Mouse (Mus musculus) megakaryocyte, embryonic 14.5 days (primary cell): ENCODE measurements at regions not wholly inside any gene's neighbourhood (a gene's known extent, or its start where the extent isn't known, plus 50 kb on each side); places are given as distances from the start of the nearest gene placed in this dataset.

Experiments
- H3K27me3 ChIP-seq: replicated peaks from 2 replicates; pipeline ENCODE3; 2012; ENCODE audit warnings: inconsistent platforms
- H3K36me3 ChIP-seq: replicated peaks from 2 replicates; pipeline ENCODE3; 2012; ENCODE audit warnings: low read length, inconsistent platforms, mixed read lengths
- H3K4me1 ChIP-seq: 2 replicates; pipeline ENCODE4 v1.6.1; 2012; ENCODE audit warnings: inconsistent platforms
- H3K4me3 ChIP-seq: replicated peaks from 2 replicates; pipeline ENCODE3; 2012; ENCODE audit warnings: moderate library complexity, mild to moderate bottlenecking, inconsistent platforms
- H3K9me3 ChIP-seq: 2 replicates; pipeline ENCODE4 v1.6.1; 2012; ENCODE audit warnings: inconsistent platforms
- FLI1 ChIP-seq: IDR thresholded peaks from 2 replicates; pipeline ENCODE4 v1.6.1; 2012; ENCODE audit warnings: low read length, inconsistent platforms, mixed read lengths
- GATA1 ChIP-seq: IDR thresholded peaks from 3 replicates; pipeline ENCODE4 v1.6.1; 2012; ENCODE audit warnings: mixed read lengths, low read length, inconsistent platforms, borderline replicate concordance

GRCm38 (mm10) chr11:7949201-7949875 is 715.0 kb downstream of the Tns3 start:
- Histone ChIP-seq H3K36me3 (no peaks in the 10 kb centered on the region), H3K4me1 (no peaks in the 10 kb centered on the region), H3K9me3 (peaks cover 16% of the 10 kb centered on the region), H3K4me3 (no peak overlapping the region), H3K27me3 (no peaks in the 10 kb centered on the region)
- TF ChIP-seq GATA1: no peak
- TF ChIP-seq FLI1: no peak

DNA sequence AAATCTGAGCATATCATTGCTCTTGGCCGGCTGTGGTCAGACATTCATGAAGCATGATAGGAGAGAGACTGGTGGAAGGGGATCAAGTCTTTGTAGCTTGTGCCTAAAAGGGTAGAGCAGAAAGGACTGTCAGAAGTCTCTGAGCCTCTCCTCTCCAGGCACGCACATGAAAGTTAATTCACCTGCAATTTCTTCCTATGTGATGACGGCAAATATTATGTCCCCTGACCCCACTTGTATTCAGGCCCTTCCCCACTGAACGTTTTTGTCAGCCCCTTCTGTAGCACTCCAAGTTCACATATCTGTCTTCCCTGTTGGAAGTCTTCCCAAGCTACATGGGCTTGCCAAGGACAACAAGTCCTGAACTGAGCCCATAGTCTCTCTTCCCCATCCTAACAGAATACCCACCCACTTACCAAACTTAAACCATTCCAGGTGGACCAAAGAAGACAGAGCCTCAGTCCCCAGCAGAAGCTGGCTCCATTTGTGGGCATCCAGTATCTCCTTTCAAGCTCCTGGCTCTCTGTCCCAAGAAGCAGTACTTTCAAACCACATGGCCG is 719.3 kb downstream of the Tns3 start:
- no peaks in the 10 kb centered on the region for H3K27me3 ChIP-seq
- peaks cover 8% of the 10 kb centered on the region for H3K9me3 ChIP-seq
- H3K36me3 ChIP-seq: no peaks in the 10 kb centered on the region
- H3K4me3 ChIP-seq: no peak overlapping the region
- no peak for TF ChIP-seq GATA1
- no peak for TF ChIP-seq FLI1
- no peaks in the 10 kb centered on the region for H3K4me1 ChIP-seq

DNA sequence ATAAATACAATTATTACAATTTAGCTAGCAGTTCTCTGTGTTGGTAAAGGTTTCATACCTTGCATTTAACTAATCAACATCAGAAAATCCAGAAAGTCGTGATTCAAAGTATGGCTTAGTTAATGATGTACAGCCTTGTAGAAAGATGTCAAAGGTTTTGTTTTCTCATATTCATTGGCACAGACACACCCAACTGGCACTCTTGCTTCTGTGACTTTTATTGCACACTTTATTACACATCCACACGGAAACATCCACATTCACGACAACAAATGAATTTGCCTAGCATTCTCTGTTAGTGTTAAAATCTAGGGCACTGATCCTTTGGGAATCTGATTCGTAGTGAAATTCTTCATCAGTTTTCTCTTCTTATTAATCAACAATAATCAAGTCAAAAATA is 720.0 kb downstream of the Tns3 start:
- peaks cover 8% of the 10 kb centered on the region for H3K9me3 ChIP-seq
- H3K4me3 ChIP-seq: no peak overlapping the region
- H3K27me3 ChIP-seq: no peaks in the 10 kb centered on the region
- H3K36me3 ChIP-seq: no peaks in the 10 kb centered on the region
- H3K4me1 ChIP-seq: no peaks in the 10 kb centered on the region
- TF ChIP-seq GATA1: no peak

GRCm38 (mm10) chr11:7933611-7934010 is 719.9 kb upstream of the Igfbp3 start:
- Histone ChIP-seq H3K4me3 (no peak overlapping the region), H3K9me3 (no peaks in the 10 kb centered on the region), H3K4me1 (no peaks in the 10 kb centered on the region), H3K27me3 (no peaks in the 10 kb centered on the region), H3K36me3 (no peaks in the 10 kb centered on the region)
- TF ChIP-seq FLI1 (no peak), GATA1 (no peak)

- TF ChIP-seq FLI1 (no peak), GATA1 (no peak)
- H3K4me1 ChIP-seq: no peaks in the 10 kb centered on the region
- no peak overlapping the region for H3K4me3 ChIP-seq
- H3K9me3 ChIP-seq: peaks cover 3% of the 10 kb centered on the region
- H3K36me3 ChIP-seq: no peaks in the 10 kb centered on the region
- no peaks in the 10 kb centered on the region for H3K27me3 ChIP-seq
Observed at GRCm38 (mm10) chr11:7932638-7933037, 718.9 kb upstream of the Igfbp3 start.

DNA sequence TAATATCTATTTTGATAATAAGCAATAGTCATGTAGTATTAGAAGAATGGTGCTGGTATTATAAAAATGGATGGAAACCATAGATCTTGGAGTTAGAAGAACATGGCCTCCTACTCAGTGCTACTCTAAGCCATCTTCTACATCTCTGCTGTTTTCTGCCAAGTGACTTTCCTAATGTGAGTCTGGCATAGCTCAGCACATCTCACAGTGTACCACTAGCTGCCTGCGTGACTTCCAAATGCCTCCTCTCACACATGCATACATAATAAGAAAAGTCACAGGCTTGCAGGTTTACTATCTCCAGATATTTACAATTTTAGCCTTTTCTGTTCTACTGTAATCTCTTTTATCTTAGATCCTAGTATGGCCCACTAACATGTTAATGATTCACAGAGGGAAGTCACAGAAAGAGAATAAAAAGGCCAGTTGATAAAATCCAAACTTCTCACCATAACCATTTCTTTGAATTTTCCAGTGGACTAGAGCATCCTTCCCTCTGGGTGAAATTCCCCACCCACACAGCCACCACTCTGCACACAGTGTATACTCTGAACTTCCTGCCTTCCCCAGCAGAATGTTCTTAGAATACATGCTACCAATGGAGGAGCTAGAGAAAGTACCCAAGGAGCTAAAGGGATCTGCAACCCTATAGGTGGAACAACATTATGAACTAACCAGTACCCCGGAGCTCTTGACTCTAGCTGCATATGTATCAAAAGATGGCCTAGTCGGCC is 717.5 kb upstream of the Igfbp3 start:
- peaks cover 5% of the 10 kb centered on the region for H3K9me3 ChIP-seq
- H3K4me1 ChIP-seq: no peaks in the 10 kb centered on the region
- no peak overlapping the region for H3K4me3 ChIP-seq
- no peaks in the 10 kb centered on the region for H3K36me3 ChIP-seq
- H3K27me3 ChIP-seq: no peaks in the 10 kb centered on the region
- no peak for TF ChIP-seq FLI1
- no peak for TF ChIP-seq GATA1

- Histone ChIP-seq H3K4me1 (no peaks in the 10 kb centered on the region), H3K27me3 (no peaks in the 10 kb centered on the region), H3K9me3 (peaks cover 5% of the 10 kb centered on the region), H3K4me3 (no peak overlapping the region), H3K36me3 (no peaks in the 10 kb centered on the region)
- TF ChIP-seq GATA1: no peak
- TF ChIP-seq FLI1: no peak
Observed at GRCm38 (mm10) chr11:7927676-7928075, 714.0 kb upstream of the Igfbp3 start.

DNA sequence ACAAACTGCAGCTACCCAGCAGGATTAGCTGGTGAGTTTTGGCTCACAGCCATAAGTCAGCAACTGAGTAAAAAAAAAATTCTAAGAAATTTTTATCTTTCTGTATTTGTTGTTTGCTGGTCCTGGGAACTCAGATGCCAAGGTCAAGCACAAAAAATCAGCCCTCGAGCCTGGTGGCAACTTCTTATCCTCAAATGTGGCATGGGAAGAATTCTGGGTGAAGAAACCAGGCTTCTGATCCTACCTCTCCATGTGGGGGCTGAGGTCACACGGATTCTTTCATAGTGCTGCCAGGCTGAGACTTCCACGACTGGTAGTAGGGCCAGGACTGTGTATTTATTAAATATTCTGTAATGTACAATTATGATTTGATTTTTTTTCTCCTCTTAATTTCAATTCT is 698.3 kb upstream of the Igfbp3 start:
- H3K36me3 ChIP-seq: no peaks in the 10 kb centered on the region
- no peaks in the 10 kb centered on the region for H3K9me3 ChIP-seq
- TF ChIP-seq FLI1: no peak
- no peak for TF ChIP-seq GATA1
- no peak overlapping the region for H3K4me3 ChIP-seq
- H3K27me3 ChIP-seq: no peaks in the 10 kb centered on the region
- H3K4me1 ChIP-seq: no peaks in the 10 kb centered on the region

- Histone ChIP-seq H3K4me1 (no peaks in the 10 kb centered on the region), H3K9me3 (peaks cover 11% of the 10 kb centered on the region; the same call in 1 of the 2 replicates), H3K27me3 (no peaks in the 10 kb centered on the region), H3K36me3 (no peaks in the 10 kb centered on the region), H3K4me3 (no peak overlapping the region)
- no peak for TF ChIP-seq FLI1
- no peak for TF ChIP-seq GATA1
Observed at GRCm38 (mm10) chr11:7900266-7900665, 686.5 kb upstream of the Igfbp3 start.

DNA sequence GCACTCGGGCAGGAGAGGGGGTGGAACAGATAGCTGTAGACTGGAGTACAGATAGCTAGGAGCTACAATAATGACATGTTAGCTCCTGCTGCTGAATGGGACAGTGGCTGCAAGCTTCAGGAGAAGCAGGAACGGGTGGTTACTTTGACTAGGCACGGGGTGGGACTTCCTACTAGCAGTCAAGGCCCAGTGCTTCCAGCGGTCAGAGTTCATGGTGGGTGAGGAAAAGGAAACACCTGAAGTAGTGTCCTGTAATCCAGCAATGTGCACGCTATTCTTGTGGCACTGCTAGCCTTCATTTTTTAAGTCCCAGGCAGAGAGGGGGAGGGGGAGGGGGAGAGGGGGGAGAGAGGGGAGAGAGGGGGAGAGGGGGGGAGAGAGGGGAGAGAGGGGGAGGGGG is 684.5 kb upstream of the Igfbp3 start:
- Histone ChIP-seq H3K36me3 (no peaks in the 10 kb centered on the region), H3K4me3 (peak overlapping the region; percentile 10), H3K9me3 (peaks cover 10% of the 10 kb centered on the region; the same call in 1 of the 2 replicates), H3K4me1 (no peaks in the 10 kb centered on the region), H3K27me3 (no peaks in the 10 kb centered on the region)
- no peak for TF ChIP-seq FLI1
- TF ChIP-seq GATA1: no peak
